Mouse (Mus musculus): ENCODE measurements around the gene Btbd3. TPM values are rescaled to one million over a fixed set of nuclear protein-coding genes. Genes with fewer than 3 reads are reported as not detected.

The Btbd3 gene
- total and polyA plus RNA-seq, 3 experiments: 0.11 TPM; not detected in 2

- DNase-seq (ENCODE audit: low spot score) (no peak), ATAC-seq (ENCODE audit: extremely low read depth, insufficient number of reproducible peaks, low FRiP score, poor library complexity, severe bottlenecking) (no peak)
- no peaks in the 10 kb centered on the region for H3K27me3 ChIP-seq (ENCODE audit: insufficient read depth, low read length)
- no peaks in the 10 kb centered on the region for H3K36me3 ChIP-seq (replicated peaks)
- no peaks in the 10 kb centered on the region for H3K4me1 ChIP-seq (ENCODE audit: insufficient read depth, low read depth, low read length)
- H3K4me3 ChIP-seq (ENCODE audit: low read depth, low read length): no peak overlapping the region
- peaks cover 14% of the 10 kb centered on the region for H3K9me3 ChIP-seq (replicated peaks)
- no peak for TF ChIP-seq TAL1 (conservative IDR thresholded peaks at IDR 0.05; ENCODE audit: low read depth, low read length)
- TF ChIP-seq CTCF (IDR thresholded peaks at IDR 0.05; ENCODE audit: low read depth, low read length): no peak
- TF ChIP-seq GATA2 (IDR thresholded peaks at IDR 0.05; ENCODE audit: borderline replicate concordance, low read depth, low read length): no peak
- TF ChIP-seq GATA1 (IDR thresholded peaks at IDR 0.05; ENCODE audit: borderline replicate concordance, low read length): no peak
- no peak for TF ChIP-seq POLR2AphosphoS5 (IDR thresholded peaks at IDR 0.05; ENCODE audit: insufficient replicate concordance, low read depth, low read length)
Observed at GRCm38 (mm10) chr2:138431991-138432390, 175.6 kb downstream of the Btbd3 start.

DNA sequence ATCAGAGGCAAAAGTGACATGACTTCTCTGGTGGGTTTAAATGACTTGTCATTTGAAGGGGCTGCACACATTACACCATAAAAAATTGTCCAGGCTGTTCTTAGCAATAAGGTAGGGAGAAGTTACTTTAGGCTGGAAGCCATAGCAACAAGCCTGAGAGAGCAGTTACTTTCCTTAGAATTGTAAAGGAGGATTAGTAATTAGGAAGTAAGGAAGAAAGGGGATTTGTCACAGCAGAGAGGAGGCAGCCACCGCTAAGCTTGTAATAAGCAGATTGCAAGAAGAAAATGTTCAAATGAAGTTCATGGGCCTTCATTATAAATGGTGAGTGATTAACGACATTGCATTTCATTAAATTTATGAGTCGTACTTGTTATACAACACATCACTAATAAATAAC is 190.1 kb downstream of the Btbd3 start:
- no peak for DNase-seq (ENCODE audit: low spot score)
- TF ChIP-seq TAL1 (conservative IDR thresholded peaks at IDR 0.05; ENCODE audit: low read depth, low read length) (no peak), CTCF (IDR thresholded peaks at IDR 0.05; ENCODE audit: low read depth, low read length) (no peak), GATA2 (IDR thresholded peaks at IDR 0.05; ENCODE audit: borderline replicate concordance, low read depth, low read length) (no peak), GATA1 (IDR thresholded peaks at IDR 0.05; ENCODE audit: borderline replicate concordance, low read length) (no peak), POLR2AphosphoS5 (IDR thresholded peaks at IDR 0.05; ENCODE audit: insufficient replicate concordance, low read depth, low read length) (no peak)
- no peaks in the 10 kb centered on the region for H3K27me3 ChIP-seq (ENCODE audit: insufficient read depth, low read length)
- peaks cover 18% of the 10 kb centered on the region for H3K9me3 ChIP-seq (replicated peaks)
- no peaks in the 10 kb centered on the region for H3K4me1 ChIP-seq (ENCODE audit: insufficient read depth, low read depth, low read length)
- no peak for ATAC-seq (ENCODE audit: extremely low read depth, insufficient number of reproducible peaks, low FRiP score, poor library complexity, severe bottlenecking)
- H3K4me3 ChIP-seq (ENCODE audit: low read depth, low read length): no peak overlapping the region
- H3K36me3 ChIP-seq (replicated peaks): no peaks in the 10 kb centered on the region

- ATAC-seq (ENCODE audit: extremely low read depth, insufficient number of reproducible peaks, low FRiP score, poor library complexity, severe bottlenecking) (no peak), DNase-seq (ENCODE audit: low spot score) (no peak)
- H3K4me3 ChIP-seq (ENCODE audit: low read depth, low read length): no peak overlapping the region
Observed at GRCm38 (mm10) chr2:138446943-138447342, 190.6 kb downstream of the Btbd3 start.

GRCm38 (mm10) chr2:138447681-138448080 is 191.3 kb downstream of the Btbd3 start:
- no peak overlapping the region for H3K4me3 ChIP-seq (ENCODE audit: low read depth, low read length)
- peaks cover 13% of the 10 kb centered on the region for H3K9me3 ChIP-seq (replicated peaks)
- no peaks in the 10 kb centered on the region for H3K4me1 ChIP-seq (ENCODE audit: insufficient read depth, low read depth, low read length)
- H3K27me3 ChIP-seq (ENCODE audit: insufficient read depth, low read length): no peaks in the 10 kb centered on the region
- no peaks in the 10 kb centered on the region for H3K36me3 ChIP-seq (replicated peaks)
- DNase-seq (ENCODE audit: low spot score) (no peak), ATAC-seq (ENCODE audit: extremely low read depth, insufficient number of reproducible peaks, low FRiP score, poor library complexity, severe bottlenecking) (no peak)
- TF ChIP-seq TAL1 (conservative IDR thresholded peaks at IDR 0.05; ENCODE audit: low read depth, low read length): no peak
- TF ChIP-seq GATA2 (IDR thresholded peaks at IDR 0.05; ENCODE audit: borderline replicate concordance, low read depth, low read length): no peak
- no peak for TF ChIP-seq CTCF (IDR thresholded peaks at IDR 0.05; ENCODE audit: low read depth, low read length)
- TF ChIP-seq GATA1 (IDR thresholded peaks at IDR 0.05; ENCODE audit: borderline replicate concordance, low read length): no peak
- TF ChIP-seq POLR2AphosphoS5 (IDR thresholded peaks at IDR 0.05; ENCODE audit: insufficient replicate concordance, low read depth, low read length): no peak

More at GRCm38 (mm10) chr2:138446943-138447342, 190.6 kb downstream of the Btbd3 start:
- Histone ChIP-seq H3K36me3 (replicated peaks) (no peaks in the 10 kb centered on the region), H3K4me1 (ENCODE audit: insufficient read depth, low read depth, low read length) (no peaks in the 10 kb centered on the region), H3K9me3 (replicated peaks) (peaks cover 13% of the 10 kb centered on the region), H3K27me3 (ENCODE audit: insufficient read depth, low read length) (no peaks in the 10 kb centered on the region)
- no peak for TF ChIP-seq POLR2AphosphoS5 (IDR thresholded peaks at IDR 0.05; ENCODE audit: insufficient replicate concordance, low read depth, low read length)
- TF ChIP-seq GATA1 (IDR thresholded peaks at IDR 0.05; ENCODE audit: borderline replicate concordance, low read length): no peak
- no peak for TF ChIP-seq GATA2 (IDR thresholded peaks at IDR 0.05; ENCODE audit: borderline replicate concordance, low read depth, low read length)
- no peak for TF ChIP-seq TAL1 (conservative IDR thresholded peaks at IDR 0.05; ENCODE audit: low read depth, low read length)
- TF ChIP-seq CTCF (IDR thresholded peaks at IDR 0.05; ENCODE audit: low read depth, low read length): no peak

DNA sequence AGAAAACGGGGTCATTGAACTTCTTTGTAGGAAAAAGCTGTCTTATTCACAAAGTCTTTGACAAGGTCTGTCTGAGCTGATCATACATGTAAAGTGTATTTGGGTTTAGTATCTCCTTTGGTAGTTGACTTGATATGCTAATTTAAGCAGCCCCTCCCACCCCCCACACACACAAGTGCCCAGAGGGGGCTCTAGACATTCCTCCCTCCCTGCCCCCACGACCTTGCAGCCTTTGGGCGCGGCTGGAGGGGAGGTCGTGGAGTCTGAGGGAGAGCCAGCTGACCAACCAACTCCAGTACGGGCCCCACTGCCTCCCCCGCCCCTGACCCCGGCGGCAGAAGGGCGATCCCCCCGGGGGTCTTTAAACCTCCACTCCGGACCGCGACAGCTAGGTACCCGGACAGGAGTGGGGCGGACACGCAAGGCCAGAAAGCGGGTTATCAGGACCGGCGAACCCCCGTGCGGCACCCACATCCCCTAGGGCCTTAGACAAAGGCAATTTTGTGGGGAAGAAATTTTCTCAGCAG is 211.7 kb downstream of the Btbd3 start:
- H3K9me3 ChIP-seq (replicated peaks): peaks cover 10% of the 10 kb centered on the region; the same call in 1 of the 2 replicates

GRCm38 (mm10) chr2:138473407-138473806 is 217.0 kb downstream of the Btbd3 start:
- H3K27me3 ChIP-seq (ENCODE audit: insufficient read depth, low read length): no peaks in the 10 kb centered on the region
- H3K36me3 ChIP-seq (replicated peaks): no peaks in the 10 kb centered on the region
- ATAC-seq (ENCODE audit: extremely low read depth, insufficient number of reproducible peaks, low FRiP score, poor library complexity, severe bottlenecking): no peak
- peaks cover 17% of the 10 kb centered on the region for H3K9me3 ChIP-seq (replicated peaks)
- no peaks in the 10 kb centered on the region for H3K4me1 ChIP-seq (ENCODE audit: insufficient read depth, low read depth, low read length)
- DNase-seq (ENCODE audit: low spot score): no peak
- H3K4me3 ChIP-seq (ENCODE audit: low read depth, low read length): no peak overlapping the region
- TF ChIP-seq CTCF (IDR thresholded peaks at IDR 0.05; ENCODE audit: low read depth, low read length): no peak
- TF ChIP-seq TAL1 (conservative IDR thresholded peaks at IDR 0.05; ENCODE audit: low read depth, low read length): no peak
- TF ChIP-seq GATA2 (IDR thresholded peaks at IDR 0.05; ENCODE audit: borderline replicate concordance, low read depth, low read length): no peak
- no peak for TF ChIP-seq POLR2AphosphoS5 (IDR thresholded peaks at IDR 0.05; ENCODE audit: insufficient replicate concordance, low read depth, low read length)
- TF ChIP-seq GATA1 (IDR thresholded peaks at IDR 0.05; ENCODE audit: borderline replicate concordance, low read length): no peak

More for the DNA sequence above, 211.7 kb downstream of the Btbd3 start:
- Histone ChIP-seq H3K4me1 (ENCODE audit: insufficient read depth, low read depth, low read length) (no peaks in the 10 kb centered on the region), H3K4me3 (ENCODE audit: low read depth, low read length) (no peak overlapping the region), H3K27me3 (ENCODE audit: insufficient read depth, low read length) (no peaks in the 10 kb centered on the region), H3K36me3 (replicated peaks) (no peaks in the 10 kb centered on the region)
- TF ChIP-seq POLR2AphosphoS5 (IDR thresholded peaks at IDR 0.05; ENCODE audit: insufficient replicate concordance, low read depth, low read length) (no peak), GATA1 (IDR thresholded peaks at IDR 0.05; ENCODE audit: borderline replicate concordance, low read length) (no peak), CTCF (IDR thresholded peaks at IDR 0.05; ENCODE audit: low read depth, low read length) (no peak), TAL1 (conservative IDR thresholded peaks at IDR 0.05; ENCODE audit: low read depth, low read length) (no peak), GATA2 (IDR thresholded peaks at IDR 0.05; ENCODE audit: borderline replicate concordance, low read depth, low read length) (no peak)
- DNase-seq (ENCODE audit: low spot score) (peak; percentile 46), ATAC-seq (ENCODE audit: extremely low read depth, insufficient number of reproducible peaks, low FRiP score, poor library complexity, severe bottlenecking) (no peak)

Data from G1E (cell line).